Mouse (Mus musculus) bone marrow, adult 2 months (tissue): Measurements from ENCODE around the gene Gm13124.

Experiments
- CTCF ChIP-seq: fragments of 200-500 bp; IDR thresholded peaks from 2 replicates; pipeline ENCODE4 v1.5.1; 2011; ENCODE audit warnings: low read length, control low read depth; ENCODE audit not compliant: control insufficient read depth, insufficient read depth
- POLR2A ChIP-seq: fragments of 200-500 bp; IDR thresholded peaks from 2 replicates; pipeline ENCODE4 v1.6.1; 2011; ENCODE audit warnings: low read depth, mild to moderate bottlenecking, control low read depth, low read length, borderline replicate concordance; ENCODE audit not compliant: control insufficient read depth

GRCm38 (mm10) chr4:144551156-144551555 lies 13.8 kb downstream of the Gm13124 start:
- no peak for TF ChIP-seq POLR2A
- TF ChIP-seq CTCF = no peak
